Mouse (Mus musculus) heart, adult 9 months (tissue): ENCODE results near the gene Tbc1d10a.
"Not testable (repeated sequence)": the region's sequence is repeated elsewhere in the genome, so short reads cannot be mapped to it uniquely, and the experiment has no call there.

Source experiments
- DNase-seq, 2 experiments: peaks; one replicate each; pipeline ENCODE4 v3.0.0; 2022; ENCODE audit warnings: low spot score in 2 of 2

The Tbc1d10a gene

DNA sequence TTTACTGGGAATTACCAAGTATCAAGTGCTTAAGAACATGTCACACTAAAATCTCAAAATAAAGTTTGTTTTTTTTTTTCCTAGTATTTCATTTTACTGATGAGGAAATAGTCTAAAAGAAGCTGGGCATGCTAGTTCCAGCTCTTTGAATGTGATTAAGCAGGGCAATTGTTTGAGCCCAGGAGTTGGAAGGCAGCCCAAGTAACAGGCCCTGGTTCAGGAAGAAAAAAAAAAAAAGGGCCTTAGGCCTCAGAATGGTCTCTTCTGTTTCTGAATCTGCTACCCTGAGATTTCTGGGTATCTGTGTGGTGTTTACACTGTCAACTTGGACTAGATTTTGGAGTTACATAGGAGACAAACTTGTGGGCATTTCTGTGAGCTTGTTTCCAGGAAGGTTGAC lies 3.1 kb upstream of the Tbc1d10a start:
- DNase-seq = no peak

DNA sequence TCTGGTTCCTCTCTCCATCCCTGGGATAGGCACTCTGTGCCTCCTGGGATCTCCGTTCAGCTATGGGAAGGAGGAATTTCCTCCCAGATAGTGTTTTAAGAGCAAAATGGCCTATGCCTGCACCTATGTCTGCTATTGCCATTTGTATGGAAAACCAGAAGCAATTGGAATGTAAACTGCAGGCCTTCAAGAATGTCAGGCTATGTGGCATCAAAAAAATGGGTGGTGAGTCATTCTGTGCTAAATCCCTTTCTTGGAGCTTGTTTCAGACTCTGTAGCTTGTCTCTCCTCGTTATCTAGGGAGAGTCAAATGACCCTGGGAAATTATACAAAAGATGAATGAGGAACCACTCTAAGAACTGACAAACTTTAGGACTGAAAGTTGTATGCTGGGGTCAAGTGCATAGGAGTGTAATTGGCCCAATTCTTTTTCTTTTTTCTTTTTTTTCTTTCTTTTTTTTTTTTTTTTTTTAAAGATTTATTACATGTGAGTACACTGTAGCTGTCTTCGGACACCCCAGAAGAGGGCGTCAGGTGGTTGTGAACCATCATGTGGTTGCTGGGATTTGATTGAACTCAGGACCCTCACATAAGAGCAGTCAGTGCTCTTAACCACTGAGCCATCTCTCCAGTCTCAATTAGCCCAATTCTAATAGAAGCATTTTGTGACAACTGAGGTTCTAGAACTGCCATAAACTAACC lies 2.2 kb upstream of the Tbc1d10a start:
- no peak for DNase-seq

DNA sequence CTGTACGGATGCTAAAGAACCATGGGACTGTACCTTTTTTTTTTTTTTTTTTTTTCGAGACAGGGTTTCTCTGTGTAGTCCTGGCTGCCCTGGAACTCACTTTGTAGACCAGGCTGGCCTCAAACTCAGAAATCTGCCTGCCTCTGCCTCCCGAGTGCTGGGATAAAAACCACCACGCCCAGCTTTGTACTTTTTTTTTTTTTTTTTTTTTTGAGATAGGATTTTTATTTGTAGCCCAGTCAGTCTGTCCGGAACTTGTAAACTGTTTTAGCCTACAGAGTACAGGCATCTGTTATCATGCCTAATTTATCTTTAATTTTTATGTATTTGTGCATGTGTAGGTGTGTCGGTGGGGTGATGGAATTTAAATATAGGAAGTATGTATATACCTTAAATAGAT lies 1.1 kb upstream of the Tbc1d10a start:
- DNase-seq = not testable (repeated sequence)

- no peak for DNase-seq
Observed at GRCm38 (mm10) chr11:4187318-4187700, 720 bp downstream of the Tbc1d10a start.

DNA sequence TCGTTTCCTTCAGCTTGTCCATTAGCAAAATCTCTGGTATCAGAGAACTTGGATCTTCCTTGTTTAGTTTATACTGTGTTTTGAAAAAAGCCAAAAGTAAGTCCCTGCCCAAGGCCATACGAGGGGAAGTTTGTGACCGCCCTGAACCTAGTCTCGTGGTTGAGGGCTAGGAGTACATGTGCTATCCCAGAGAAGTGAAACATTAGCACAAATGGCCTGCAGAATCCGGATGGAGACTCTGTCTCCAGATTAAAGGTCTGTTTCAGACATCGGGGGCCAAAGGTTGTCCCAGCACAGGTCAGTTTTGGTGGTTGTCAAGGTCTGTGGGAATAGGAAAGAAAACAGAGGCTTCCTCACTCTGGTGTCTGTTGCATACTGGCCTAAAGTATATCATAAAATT lies 2.6 kb downstream of the Tbc1d10a start:
- peak in 1 of 2 experiments; percentile 37 for DNase-seq

DNA sequence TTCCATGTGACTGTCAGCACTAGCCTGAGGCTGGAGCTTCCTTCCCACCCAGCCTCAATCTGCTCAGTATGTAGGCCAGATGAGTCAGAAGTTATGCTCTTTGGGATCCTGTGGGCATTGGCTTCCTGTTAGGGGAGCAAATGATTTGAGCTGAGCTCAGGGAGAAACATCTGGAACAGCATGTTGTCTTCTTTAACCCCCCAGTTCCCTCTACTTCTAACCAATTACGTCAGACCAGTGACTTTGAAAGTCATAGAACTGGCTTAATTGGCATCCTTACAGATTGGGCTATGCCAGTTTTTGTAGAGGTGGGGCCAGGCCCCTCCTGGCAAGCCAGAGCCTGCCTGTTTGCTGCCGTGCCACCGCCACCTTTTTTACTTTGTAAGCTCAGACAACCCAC lies 4.1 kb downstream of the Tbc1d10a start:
- DNase-seq = peak; percentile 63 to 78

GRCm38 (mm10) chr11:4192757-4193156 lies 6.2 kb downstream of the Tbc1d10a start:
- no peak for DNase-seq

DNA sequence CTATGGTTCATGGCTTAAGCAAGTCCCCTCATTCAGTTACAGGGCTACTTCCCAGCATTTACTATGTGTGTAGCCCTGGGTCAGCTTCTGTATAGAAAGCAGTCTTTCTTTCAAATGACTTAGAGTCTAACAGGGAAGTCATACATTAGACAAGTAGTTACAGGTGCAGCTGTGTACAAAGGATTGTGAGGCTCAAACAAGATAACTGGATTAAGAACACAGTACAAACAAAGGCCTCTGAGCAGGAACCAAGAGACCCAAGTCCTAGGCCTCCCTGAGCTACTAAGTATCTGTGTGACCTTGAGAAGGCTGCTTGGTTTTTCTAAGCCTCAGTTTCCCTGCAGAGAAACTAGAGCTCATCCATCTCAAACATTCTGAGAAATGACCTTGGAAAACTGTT lies 6.8 kb downstream of the Tbc1d10a start:
- no peak for DNase-seq

GRCm38 (mm10) chr11:4195597-4196031 lies 9.0 kb downstream of the Tbc1d10a start:
- peak in 1 of 2 experiments; percentile 68 for DNase-seq

DNA sequence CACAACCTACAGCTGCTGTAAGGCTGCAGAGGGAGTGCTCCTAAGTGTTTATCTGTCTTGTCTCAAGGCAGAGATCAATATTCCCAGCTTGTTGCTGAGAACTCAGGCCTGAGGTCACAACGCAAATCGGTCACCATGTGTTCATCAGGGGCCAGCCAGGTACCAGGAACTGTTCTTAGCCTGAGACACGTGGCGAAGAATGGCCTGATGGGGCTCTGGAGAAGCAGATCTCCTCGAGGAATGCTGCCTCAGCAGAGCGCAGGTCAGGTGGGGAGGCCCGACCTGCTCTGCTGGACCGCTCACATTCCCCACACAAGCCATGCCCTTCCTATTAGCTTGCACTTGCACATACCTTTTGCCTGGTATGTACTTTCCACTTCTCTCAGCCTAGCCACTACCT lies 10.0 kb downstream of the Tbc1d10a start:
- no peak for DNase-seq

DNA sequence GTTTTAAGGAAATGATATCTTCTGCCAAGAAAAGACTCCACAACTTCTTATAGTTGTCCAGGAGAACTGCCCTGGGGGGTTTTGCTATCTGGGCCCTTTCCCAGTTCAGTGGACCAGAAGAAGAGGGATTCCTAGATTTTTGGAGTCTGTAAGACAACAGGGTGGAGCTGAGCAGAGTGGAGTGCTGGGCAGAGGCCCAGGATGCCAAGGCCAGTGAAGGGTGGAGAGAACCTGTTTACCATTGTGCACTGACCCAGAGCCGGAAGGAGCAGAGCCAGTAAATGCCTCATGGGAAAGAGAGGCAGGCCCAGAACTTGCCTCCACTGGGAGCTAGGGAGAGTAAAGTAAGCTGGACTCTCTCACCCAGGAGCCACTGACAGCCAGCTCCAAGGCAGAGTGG lies 11.1 kb downstream of the Tbc1d10a start:
- DNase-seq = no peak

DNA sequence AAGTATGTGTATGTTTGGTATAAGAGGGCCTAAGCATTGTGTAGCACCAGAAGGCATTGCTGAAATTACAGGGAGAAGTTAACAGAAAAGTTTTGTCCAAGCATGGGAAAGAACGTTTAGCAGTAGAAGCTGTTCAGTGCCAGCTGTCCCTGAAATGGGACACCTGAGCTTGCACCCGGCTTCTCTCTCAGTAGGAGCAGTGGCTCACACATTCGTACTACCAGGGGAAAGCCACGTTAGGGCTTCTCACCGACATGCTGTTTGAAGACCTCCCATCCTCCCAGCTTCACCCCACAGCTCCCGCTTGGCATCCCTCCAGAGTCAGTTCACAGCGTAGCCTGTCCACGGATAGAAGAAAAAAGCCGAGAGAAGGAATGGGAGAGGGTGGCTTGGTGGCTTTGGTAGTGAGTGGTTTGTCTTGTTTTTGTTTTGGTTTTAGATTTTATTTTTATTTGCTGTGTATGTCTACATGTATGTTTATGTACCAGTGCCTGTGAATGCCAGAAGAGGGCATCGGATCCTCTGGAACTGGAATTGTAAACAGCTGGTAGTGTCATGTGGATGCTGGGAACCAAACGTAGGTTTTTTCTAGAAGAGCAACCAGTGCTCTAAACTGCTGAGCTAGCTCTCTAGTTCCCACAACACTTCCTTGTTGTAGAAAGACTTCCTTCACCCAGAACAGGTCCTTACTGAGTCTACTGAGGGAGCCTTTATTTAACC lies 15.6 kb downstream of the Tbc1d10a start:
- DNase-seq = no peak

DNA sequence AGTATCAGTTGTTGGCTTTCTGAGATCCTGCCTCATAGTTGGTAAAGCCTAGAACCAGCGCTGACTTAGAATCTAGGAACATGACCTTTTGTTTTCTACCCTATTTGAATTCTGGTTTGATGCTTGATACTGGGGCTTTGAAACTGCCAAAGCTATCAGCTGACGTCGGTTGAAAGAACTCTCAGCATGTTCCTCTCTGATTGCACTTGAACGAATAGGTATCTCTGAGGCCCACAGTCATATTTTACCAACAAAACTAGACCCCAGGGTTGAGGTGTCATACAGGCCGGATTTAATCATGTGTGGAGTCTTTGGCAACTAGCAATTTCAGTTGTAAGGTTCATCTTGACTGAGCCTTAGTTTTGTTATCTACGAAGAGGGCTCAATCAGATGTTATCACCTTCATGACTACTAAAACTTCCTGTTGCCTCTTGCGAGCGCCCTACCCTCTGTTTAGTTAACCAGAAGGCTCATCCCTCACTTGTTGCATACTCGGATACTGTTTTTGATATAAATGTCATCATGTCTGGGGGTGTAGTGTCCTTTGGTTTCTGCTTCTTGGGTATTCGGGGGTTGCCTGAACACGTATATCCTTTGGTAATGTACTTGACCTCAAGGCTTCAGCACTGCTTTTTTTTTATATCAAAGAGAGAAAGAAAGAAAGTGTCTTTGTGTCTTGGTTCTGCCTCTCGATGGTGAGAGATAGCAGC lies 16.6 kb downstream of the Tbc1d10a start:
- no peak for DNase-seq

DNA sequence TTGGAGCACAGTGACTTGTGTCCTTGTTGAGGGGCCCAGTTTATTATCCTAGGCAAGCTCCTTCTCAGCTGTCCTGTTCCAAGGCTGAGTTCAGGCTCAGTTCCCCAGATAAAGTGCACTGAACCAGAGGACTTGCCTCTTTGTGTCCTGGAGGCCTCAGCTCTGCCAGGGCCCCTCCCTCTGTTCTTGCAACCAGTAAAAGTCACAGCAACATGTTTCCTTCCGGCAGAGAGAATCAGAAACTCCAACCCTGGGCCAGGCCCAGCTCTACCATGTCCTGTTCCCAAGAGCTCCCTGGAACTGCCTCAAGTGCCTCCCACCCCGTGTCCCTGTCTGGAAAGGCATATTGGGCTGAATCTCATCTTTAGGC lies 17.1 kb downstream of the Tbc1d10a start:
- DNase-seq = peak; percentile 90 to 92

- DNase-seq = no peak
Observed at GRCm38 (mm10) chr11:4205097-4205655, 18.6 kb downstream of the Tbc1d10a start.

DNA sequence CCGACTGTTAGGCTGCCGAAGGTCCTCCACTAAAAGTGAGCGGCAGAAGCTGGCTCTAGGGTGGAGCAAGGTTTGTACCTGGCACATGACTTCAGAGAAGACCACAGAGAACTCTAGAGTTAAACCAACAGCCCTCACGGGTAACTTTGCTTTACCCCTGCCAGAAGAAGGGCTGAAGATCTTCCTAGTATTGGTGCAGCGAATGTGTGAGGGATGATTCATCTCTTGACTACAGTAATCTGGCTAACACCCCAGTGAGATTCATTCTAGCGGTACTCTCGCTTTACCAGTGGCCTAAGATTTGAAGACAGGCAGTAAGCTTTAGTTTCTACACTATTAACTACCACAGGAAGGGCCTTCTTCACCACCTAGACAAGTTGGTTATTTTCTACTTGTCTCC lies 19.4 kb downstream of the Tbc1d10a start:
- DNase-seq = no peak

- DNase-seq = no peak
Observed at GRCm38 (mm10) chr11:4206563-4206962, 20.0 kb downstream of the Tbc1d10a start.

DNA sequence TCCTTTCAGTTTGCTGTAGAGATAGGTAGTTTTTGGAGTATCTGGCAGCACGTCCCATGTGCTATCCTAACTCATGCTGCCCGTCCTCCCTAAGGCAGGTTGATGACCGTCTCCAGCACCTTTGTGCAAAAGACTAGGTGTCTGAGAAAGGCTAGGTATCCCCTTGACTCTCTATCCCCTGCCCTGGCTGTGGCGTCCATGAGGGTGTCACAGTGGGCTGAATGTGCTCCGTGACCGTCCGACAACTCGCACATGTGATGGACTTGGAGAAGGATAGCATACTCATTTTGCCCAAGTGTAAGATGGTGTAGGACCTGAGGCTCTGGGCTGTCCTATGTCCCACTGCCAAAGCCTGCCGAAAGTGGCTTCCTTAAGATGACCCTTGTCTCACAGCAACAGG lies 21.1 kb downstream of the Tbc1d10a start:
- no peak for DNase-seq

DNA sequence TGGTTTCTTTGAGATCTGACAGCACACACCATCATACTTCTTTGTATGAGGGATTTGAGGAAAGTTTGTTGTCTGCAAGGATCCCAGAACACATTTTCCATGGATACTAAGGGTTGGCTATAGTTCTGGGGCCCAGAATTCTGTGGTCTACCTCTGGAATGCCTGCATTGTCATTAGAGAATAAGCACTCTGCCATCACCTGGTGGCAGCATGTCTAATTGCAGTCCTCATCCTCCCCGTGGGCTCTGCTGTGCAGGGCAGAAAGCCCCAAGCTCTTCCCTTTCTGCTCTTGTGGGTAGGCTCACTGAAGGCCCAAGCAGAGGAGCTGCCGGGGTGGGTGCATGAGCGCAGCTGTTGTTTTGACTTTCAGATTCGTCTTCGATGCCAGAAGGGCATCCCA lies 23.0 kb downstream of the Tbc1d10a start:
- no peak for DNase-seq

DNA sequence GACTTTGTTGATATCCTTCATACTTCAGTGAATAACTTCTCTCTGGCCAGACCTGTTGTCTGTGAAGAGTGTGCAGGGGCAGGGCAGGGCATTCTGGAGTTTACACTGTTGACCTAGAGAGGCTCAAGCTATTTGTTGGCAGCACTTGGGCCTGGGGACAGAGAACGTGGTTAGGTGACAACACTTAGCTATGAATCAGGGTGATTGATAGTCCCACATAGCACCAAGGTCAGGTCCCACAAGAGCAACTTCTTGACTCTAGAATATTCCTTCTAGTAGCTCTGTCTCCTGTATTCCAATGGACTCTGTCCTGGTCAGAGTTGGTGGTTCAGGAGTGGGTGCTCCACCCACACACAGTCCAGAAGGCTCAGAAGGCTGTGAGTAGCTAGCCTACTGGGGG lies 24.2 kb downstream of the Tbc1d10a start:
- DNase-seq = no peak

DNA sequence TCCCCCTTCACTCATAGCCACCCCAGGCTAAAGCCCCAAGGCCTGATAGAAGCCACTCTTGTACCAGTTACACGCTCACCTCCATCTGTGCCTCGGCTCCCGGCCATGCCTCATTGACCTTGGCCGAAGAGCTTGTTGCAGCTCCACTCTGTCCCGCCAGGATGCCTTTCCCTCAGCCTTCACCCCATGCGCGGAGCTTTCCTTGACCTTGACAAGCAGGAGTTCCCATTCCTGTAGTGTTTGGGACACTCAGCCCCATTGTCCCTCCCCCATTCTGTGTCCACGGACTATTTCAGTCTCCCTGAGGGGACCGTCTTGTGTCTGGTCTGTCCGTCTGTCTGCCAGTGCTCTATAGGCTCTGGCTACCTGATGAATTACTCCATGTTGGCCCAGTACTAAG lies 26.5 kb downstream of the Tbc1d10a start:
- no peak for DNase-seq

DNA sequence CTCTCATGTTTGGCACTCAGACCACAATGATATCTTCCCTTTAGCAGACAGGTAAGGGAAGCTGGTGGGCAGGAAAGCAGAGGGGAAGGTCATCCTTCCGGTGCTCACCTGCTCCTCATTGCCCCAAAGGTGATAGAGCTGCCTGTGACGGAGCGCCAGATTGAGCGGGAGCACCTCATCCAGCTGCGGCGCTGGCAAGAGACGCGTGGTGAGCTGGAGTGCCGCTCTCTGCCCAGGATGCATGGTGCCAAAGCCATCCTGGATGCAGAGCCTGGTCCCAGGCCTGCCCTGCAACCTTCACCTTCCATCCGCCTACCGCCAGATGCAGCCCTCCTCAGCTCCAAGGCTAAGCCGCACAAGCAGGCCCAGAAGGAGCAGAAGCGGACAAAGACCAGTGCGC lies 28.0 kb downstream of the Tbc1d10a start:
- no peak for DNase-seq

GRCm38 (mm10) chr11:4215061-4215460 lies 28.5 kb downstream of the Tbc1d10a start:
- DNase-seq = no peak
